Mouse (Mus musculus) lung, embryonic 14.5 days (tissue): ENCODE data around the gene Gm10643. TPM values are rescaled to one million over a fixed set of nuclear protein-coding genes. Genes with fewer than 3 reads are reported as not detected.

Experiments used
- ATAC-seq: fragments of 200-750 bp; cut with Nextera tagmentation; 2 replicates; pipeline ENCODE4 v1.8.0; 2017; ENCODE audit warnings: mild to moderate bottlenecking, moderate TSS enrichment, moderate library complexity; ENCODE audit not compliant: insufficient read depth
- DNase-seq: peaks from one replicate; pipeline ENCODE4 v3.0.0-alpha.2; 2015
- H3K27ac ChIP-seq: fragments of 300-500 bp; sonication (generic); 2 replicates; pipeline ENCODE4 v1.5.1; 2014; ENCODE audit warnings: low read depth, mild to moderate bottlenecking, moderate library complexity
- H3K27me3 ChIP-seq: fragments of 300-500 bp; sonication (generic); 2 replicates; pipeline ENCODE4 v1.6.1; 2014; ENCODE audit warnings: low read length, control low read depth; ENCODE audit not compliant: insufficient read depth
- H3K36me3 ChIP-seq: fragments of 300-500 bp; sonication (generic); 2 replicates; pipeline ENCODE4 v1.6.1; 2014; ENCODE audit warnings: control low read depth; ENCODE audit not compliant: insufficient read depth
- H3K4me1 ChIP-seq: fragments of 300-500 bp; sonication (generic); 2 replicates; pipeline ENCODE4 v1.6.1; 2014; ENCODE audit warnings: antibody characterized with exemption, control low read depth; ENCODE audit not compliant: insufficient read depth
- H3K4me2 ChIP-seq: fragments of 300-500 bp; sonication (generic); 2 replicates; pipeline ENCODE4 v1.6.1; 2014; ENCODE audit warnings: mild to moderate bottlenecking
- H3K4me3 ChIP-seq: fragments of 300-500 bp; sonication (generic); 2 replicates; pipeline ENCODE4 v1.5.1; 2014; ENCODE audit warnings: low read depth, low read length
- H3K9ac ChIP-seq: fragments of 300-500 bp; sonication (generic); 2 replicates; pipeline ENCODE4 v1.6.1; 2014
- H3K9me3 ChIP-seq: fragments of 300-500 bp; sonication (generic); 2 replicates; pipeline ENCODE4 v1.6.1; 2016; ENCODE audit warnings: low read depth, low read length, control low read depth
- CTCF ChIP-seq: IDR thresholded peaks from 2 replicates; pipeline ENCODE4 v1.5.1; 2016; ENCODE audit warnings: antibody characterized with exemption, low read depth
- WGBS: fragments of 180-500 bp; shearing (Covaris S2); extraction: QIAGEN DNeasy Blood & Tissue Kit; methylation state at CpG from one replicate; pipeline ENCODE4 v1.1.7; 2014; 5-methylcytosine and 5-hydroxymethylcytosine counted together
- polyA plus RNA-seq: library from polyadenylated mRNA; unstranded; fragments of >200 nt; fragmentation: Nextera tagmentation; extraction: Ambion mirVana; gene quantifications from 2 replicates; pipeline ENCODE4 v1.2.1, GENCODE M21; 2014

The Gm10643 gene
- polyA plus RNA-seq, 1 experiment from 2014 or later: 1.4 TPM

DNA sequence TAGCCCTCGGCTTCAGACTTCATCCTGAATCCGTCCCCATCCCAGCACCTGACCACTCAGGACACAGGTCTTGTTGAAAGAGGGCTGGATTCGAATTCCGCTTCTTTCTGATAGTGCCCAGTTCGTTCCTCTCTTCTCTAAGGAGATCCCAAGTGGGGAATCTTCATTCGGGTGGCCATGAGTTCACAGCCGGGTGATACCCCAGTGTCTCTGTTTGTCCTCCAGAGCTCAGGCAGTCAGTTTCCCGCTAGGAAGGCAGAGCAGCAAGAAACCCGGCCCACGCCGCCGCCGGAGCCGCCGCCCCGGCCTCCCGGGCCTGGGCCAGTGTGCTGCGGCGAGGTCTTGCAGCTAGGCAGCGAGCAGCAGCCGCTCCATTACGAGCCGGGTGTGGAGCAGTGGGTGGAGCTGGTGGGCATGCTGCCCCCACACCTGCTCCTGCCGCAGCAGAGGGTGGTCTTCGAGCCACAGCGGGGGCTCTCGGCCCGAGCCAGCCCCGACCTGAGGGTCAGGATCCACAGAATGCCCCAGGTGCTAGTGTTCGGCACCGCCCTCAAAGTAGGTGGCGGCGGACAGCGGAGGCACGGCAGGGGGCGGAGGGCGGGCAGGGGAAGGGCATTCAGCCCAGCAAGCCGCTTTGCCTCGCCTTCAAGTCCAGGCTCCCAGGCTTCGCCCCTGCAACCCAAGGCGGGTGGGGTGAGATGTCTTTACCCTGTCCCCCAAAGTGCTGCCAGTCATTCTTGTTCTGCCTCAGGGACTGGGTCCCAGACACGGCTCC is 19.6 kb upstream of the Gm10643 start:
- no peak overlapping the region for H3K27ac ChIP-seq
- H3K36me3 ChIP-seq: peaks cover 87% of the 10 kb centered on the region
- no peak overlapping the region for H3K4me3 ChIP-seq
- no peak for TF ChIP-seq CTCF
- no peaks in the 10 kb centered on the region for H3K9me3 ChIP-seq
- H3K27me3 ChIP-seq: no peaks in the 10 kb centered on the region
- H3K4me2 ChIP-seq: no peak overlapping the region
- no peak overlapping the region for H3K9ac ChIP-seq
- DNase-seq: no peak
- WGBS: 51% methylated on average over 42 of the region's 42 CpGs
- no peaks in the 10 kb centered on the region for H3K4me1 ChIP-seq
- no peak for ATAC-seq

DNA sequence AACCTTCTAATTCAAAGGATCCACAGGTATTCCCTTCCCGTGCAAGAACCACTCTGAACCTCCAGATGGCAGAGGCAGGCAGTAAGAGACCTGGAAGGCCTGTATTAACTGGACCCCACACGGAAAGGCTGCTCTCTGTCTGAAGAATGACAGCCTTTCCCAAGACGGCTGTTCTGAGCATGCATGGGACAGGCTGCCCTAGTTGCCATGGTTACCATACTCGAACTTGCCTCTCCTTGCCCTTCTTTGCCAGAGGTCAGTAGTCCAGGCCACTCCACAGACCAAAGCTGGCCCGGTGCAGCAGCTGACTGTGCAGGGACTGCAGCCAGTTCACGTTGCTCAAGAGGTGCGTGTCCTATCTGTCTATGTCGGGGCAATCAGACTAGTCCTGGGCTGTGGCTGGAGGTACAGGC is 18.9 kb upstream of the Gm10643 start:
- no peak for DNase-seq
- ATAC-seq: no peak

GRCm38 (mm10) chr8:84079206-84079605 is 14.3 kb upstream of the Gm10643 start:
- Histone ChIP-seq H3K9me3 (no peaks in the 10 kb centered on the region), H3K36me3 (peaks cover 75% of the 10 kb centered on the region), H3K4me2 (no peak overlapping the region), H3K27ac (no peak overlapping the region), H3K9ac (no peak overlapping the region), H3K27me3 (no peaks in the 10 kb centered on the region), H3K4me1 (no peaks in the 10 kb centered on the region), H3K4me3 (no peak overlapping the region)
- no peak for ATAC-seq
- DNase-seq: peak; percentile 57
- WGBS: 52% methylated on average over 5 of the region's 5 CpGs
- TF ChIP-seq CTCF: no peak

More for the DNA sequence above, 18.9 kb upstream of the Gm10643 start:
- Histone ChIP-seq H3K9ac (no peak overlapping the region), H3K36me3 (peaks cover 89% of the 10 kb centered on the region), H3K4me1 (no peaks in the 10 kb centered on the region), H3K4me2 (no peak overlapping the region), H3K9me3 (no peaks in the 10 kb centered on the region), H3K27me3 (no peaks in the 10 kb centered on the region), H3K4me3 (no peak overlapping the region), H3K27ac (no peak overlapping the region)
- no peak for TF ChIP-seq CTCF
- WGBS: 30% methylated on average over 8 of the region's 8 CpGs

DNA sequence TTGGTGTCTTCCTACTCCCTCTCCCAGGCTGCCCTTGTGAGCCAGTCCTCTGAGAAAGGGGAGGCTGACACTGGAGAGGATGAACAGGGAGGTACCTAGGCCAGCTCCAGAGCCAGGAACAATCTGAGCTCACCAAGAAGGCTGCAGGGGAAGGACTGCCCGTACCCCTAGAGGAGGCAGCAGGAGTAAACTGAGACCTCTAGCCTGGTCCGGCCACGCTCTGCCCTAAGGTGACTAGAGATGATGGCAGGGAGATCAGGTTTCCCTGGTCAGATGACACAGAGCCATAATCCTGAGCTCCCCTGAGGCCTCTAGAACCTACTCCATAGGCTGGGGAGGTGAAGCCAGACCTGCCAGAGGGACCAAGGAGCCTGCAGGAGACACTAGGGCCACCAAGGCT is 11.9 kb upstream of the Gm10643 start:
- Histone ChIP-seq H3K9me3 (no peaks in the 10 kb centered on the region), H3K9ac (no peak overlapping the region), H3K4me1 (no peaks in the 10 kb centered on the region), H3K4me2 (no peak overlapping the region), H3K27me3 (no peaks in the 10 kb centered on the region), H3K36me3 (peaks cover 52% of the 10 kb centered on the region), H3K4me3 (no peak overlapping the region), H3K27ac (no peak overlapping the region)
- TF ChIP-seq CTCF: no peak
- ATAC-seq (no peak), DNase-seq (no peak)
- 67% methylated on average over 3 of the region's 3 CpGs for WGBS

DNA sequence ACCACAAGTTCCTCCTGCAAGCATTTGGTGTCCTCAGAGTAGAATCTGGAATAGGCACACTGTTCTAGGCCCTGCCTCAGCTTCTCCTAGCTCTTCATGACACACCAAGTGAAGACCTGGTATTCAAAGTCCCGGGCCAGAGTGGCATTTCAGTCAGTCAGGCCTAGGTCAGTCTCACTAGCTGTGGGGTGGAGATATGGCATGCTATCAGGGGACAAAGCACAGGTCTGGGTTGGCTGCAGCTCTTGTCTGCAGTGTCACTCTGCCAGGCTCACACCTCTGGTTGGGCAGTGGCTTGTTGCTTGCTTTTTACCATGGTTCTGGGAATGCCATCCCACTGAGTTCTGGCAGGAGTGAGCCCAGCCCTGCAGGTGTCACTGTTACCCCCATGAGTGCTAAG is 11.5 kb upstream of the Gm10643 start:
- Histone ChIP-seq H3K36me3 (peaks cover 48% of the 10 kb centered on the region), H3K4me1 (no peaks in the 10 kb centered on the region), H3K27ac (no peak overlapping the region), H3K9ac (no peak overlapping the region), H3K9me3 (no peaks in the 10 kb centered on the region), H3K4me2 (no peak overlapping the region), H3K4me3 (no peak overlapping the region), H3K27me3 (no peaks in the 10 kb centered on the region)
- no peak for ATAC-seq
- 84% methylated on average over 1 of the region's 1 CpGs for WGBS
- TF ChIP-seq CTCF: no peak
- no peak for DNase-seq

DNA sequence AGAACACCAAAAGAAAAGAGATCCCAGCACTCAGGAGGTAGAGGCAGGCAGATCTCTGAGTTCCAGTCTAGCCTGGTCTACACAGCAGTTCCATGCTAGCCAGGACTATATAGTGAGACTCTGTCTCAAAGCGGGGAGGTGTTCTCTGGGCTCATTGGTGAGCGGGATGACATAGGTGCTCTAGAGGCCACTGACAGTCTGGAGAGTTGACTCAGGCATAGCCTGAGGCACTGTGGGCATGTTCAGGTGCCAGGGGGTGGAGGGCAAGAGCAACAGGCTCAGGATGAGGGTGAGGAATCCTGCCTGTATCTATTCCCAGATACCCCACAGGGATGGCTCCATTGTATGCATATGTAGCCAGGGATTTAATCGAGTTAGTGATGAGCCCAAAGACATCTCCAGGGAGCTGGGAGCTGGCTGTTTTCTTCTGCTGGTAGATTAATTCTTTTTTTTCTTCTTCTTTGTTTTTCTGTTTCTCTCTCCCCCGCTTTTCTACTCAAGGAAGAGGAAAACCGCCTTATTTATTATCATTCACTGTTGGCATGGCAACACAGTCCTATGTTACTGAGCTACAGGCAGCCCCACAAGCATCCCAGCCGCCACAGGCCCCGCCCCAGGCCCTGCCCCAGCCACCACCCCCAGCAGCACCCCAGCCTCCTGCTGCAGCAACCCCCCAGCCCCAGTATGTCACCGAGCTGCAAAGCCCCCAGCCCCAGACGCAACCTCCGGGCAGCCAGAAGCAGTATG is 8.5 kb upstream of the Gm10643 start:
- ATAC-seq (no peak), DNase-seq (no peak)
- no peaks in the 10 kb centered on the region for H3K27me3 ChIP-seq
- no peak overlapping the region for H3K4me2 ChIP-seq
- no peak overlapping the region for H3K4me3 ChIP-seq
- no peak for TF ChIP-seq CTCF
- no peak overlapping the region; the same call in 1 of the 2 replicates for H3K27ac ChIP-seq
- H3K9ac ChIP-seq: no peak overlapping the region
- peaks cover 25% of the 10 kb centered on the region; the same call in 1 of the 2 replicates for H3K36me3 ChIP-seq
- H3K4me1 ChIP-seq: peaks cover 10% of the 10 kb centered on the region; the same call in 1 of the 2 replicates
- no peaks in the 10 kb centered on the region for H3K9me3 ChIP-seq
- 47% methylated on average over 10 of the region's 10 CpGs for WGBS

GRCm38 (mm10) chr8:84072321-84072720 is 7.4 kb upstream of the Gm10643 start:
- WGBS: 87% methylated on average over 10 of the region's 10 CpGs
- Histone ChIP-seq H3K4me1 (peaks cover 19% of the 10 kb centered on the region; the same call in 1 of the 2 replicates), H3K27ac (no peak overlapping the region), H3K36me3 (peaks cover 21% of the 10 kb centered on the region; the same call in 1 of the 2 replicates), H3K4me2 (no peak overlapping the region), H3K9me3 (no peaks in the 10 kb centered on the region), H3K27me3 (no peaks in the 10 kb centered on the region), H3K9ac (no peak overlapping the region), H3K4me3 (no peak overlapping the region)
- no peak for TF ChIP-seq CTCF
- no peak for ATAC-seq
- no peak for DNase-seq
